Mouse (Mus musculus) heart, postnatal 4 days (tissue): ENCODE results near the gene Hoxb2. TPM values are rescaled to one million over a fixed set of nuclear protein-coding genes. Genes with fewer than 3 reads are reported as not detected.
A peak's percentile ranks its signal among the peaks of the same experiment; 100 is the strongest.

Experiments used
- DNase-seq: peaks from one replicate; pipeline ENCODE4 v3.0.0; 2021
- total RNA-seq, 2 experiments: library from RNA; stranded (reverse); gene quantifications; 2 replicates each; pipeline ENCODE4 v1.2.3; 2021

The Hoxb2 gene
- total RNA-seq, 2 experiments from 2014 or later = 1.3 to 2.2 TPM

GRCm38 (mm10) chr11:96351831-96352230, 1.5 kb downstream of the Hoxb2 start:
- DNase-seq = peak; percentile 24

GRCm38 (mm10) chr11:96352691-96353521, 2.6 kb downstream of the Hoxb2 start:
- peak; percentile 33 for DNase-seq

GRCm38 (mm10) chr11:96353522-96353841, 3.2 kb downstream of the Hoxb2 start:
- peak; percentile 21 for DNase-seq

GRCm38 (mm10) chr11:96353939-96354338, 3.6 kb downstream of the Hoxb2 start:
- no peak for DNase-seq

GRCm38 (mm10) chr11:96354376-96354775, 4.1 kb downstream of the Hoxb2 start:
- DNase-seq = peak; percentile 22

GRCm38 (mm10) chr11:96354801-96355311, 4.5 kb downstream of the Hoxb2 start:
- DNase-seq = no peak

- DNase-seq = no peak
Observed at GRCm38 (mm10) chr11:96363807-96364206, 13.5 kb downstream of the Hoxb2 start.

GRCm38 (mm10) chr11:96365441-96366091, 15.2 kb downstream of the Hoxb2 start, which contains the start of gene Hoxb1:
Hoxb1 (plus strand) TSS chr11:96365752.
- DNase-seq = no peak

GRCm38 (mm10) chr11:96366092-96367041, 16.0 kb downstream of the Hoxb2 start:
- no peak for DNase-seq

GRCm38 (mm10) chr11:96367141-96367540, 16.8 kb downstream of the Hoxb2 start:
- no peak for DNase-seq

- no peak for DNase-seq
Observed at GRCm38 (mm10) chr11:96368686-96369085, 18.4 kb downstream of the Hoxb2 start.

GRCm38 (mm10) chr11:96369140-96369539, 18.8 kb downstream of the Hoxb2 start:
- DNase-seq = no peak

- no peak for DNase-seq
Observed at GRCm38 (mm10) chr11:96371726-96372125, 21.4 kb downstream of the Hoxb2 start.

- DNase-seq = no peak
Observed at GRCm38 (mm10) chr11:96372519-96372918, 22.2 kb downstream of the Hoxb2 start.

GRCm38 (mm10) chr11:96374810-96375209, 24.5 kb downstream of the Hoxb2 start:
- no peak for DNase-seq

GRCm38 (mm10) chr11:96383381-96383780, 33.1 kb downstream of the Hoxb2 start:
- DNase-seq = no peak

GRCm38 (mm10) chr11:96387635-96388034, 37.3 kb downstream of the Hoxb2 start:
- no peak for DNase-seq

- DNase-seq = no peak
Observed at GRCm38 (mm10) chr11:96396772-96397626, 46.7 kb downstream of the Hoxb2 start.

GRCm38 (mm10) chr11:96397806-96398335, 47.5 kb downstream of the Hoxb2 start:
- no peak for DNase-seq

GRCm38 (mm10) chr11:96399923-96400322, 49.6 kb downstream of the Hoxb2 start:
- DNase-seq = peak; percentile 60
